Mouse (Mus musculus) bone marrow, adult 2 months (tissue): ENCODE results near the gene Carnmt1. TPM values are rescaled to one million over a fixed set of nuclear protein-coding genes. Genes with fewer than 3 reads are reported as not detected.
"Not testable (repeated sequence)": the region's sequence is repeated elsewhere in the genome, so short reads cannot be mapped to it uniquely, and the experiment has no call there.

Experiments used
- H3K27ac ChIP-seq: fragments of 200-500 bp; 2 replicates; pipeline ENCODE4 v1.5.1; 2012; ENCODE audit warnings: low read depth, mild to moderate bottlenecking, control low read depth, inconsistent platforms, low read length; ENCODE audit not compliant: control insufficient read depth, poor library complexity, insufficient read depth
- H3K4me1 ChIP-seq: fragments of 200-500 bp; 2 replicates; pipeline ENCODE4 v1.6.1; 2011; ENCODE audit warnings: low read length; ENCODE audit not compliant: control insufficient read depth, insufficient read depth
- H3K4me3 ChIP-seq: fragments of 200-500 bp; replicated peaks from 2 replicates; pipeline ENCODE3; 2011; ENCODE audit warnings: mild to moderate bottlenecking, low read depth, low read length, control low read depth; ENCODE audit not compliant: control insufficient read depth
- CTCF ChIP-seq: fragments of 200-500 bp; IDR thresholded peaks from 2 replicates; pipeline ENCODE4 v1.5.1; 2011; ENCODE audit warnings: low read length, control low read depth; ENCODE audit not compliant: control insufficient read depth, insufficient read depth
- POLR2A ChIP-seq: fragments of 200-500 bp; IDR thresholded peaks from 2 replicates; pipeline ENCODE4 v1.6.1; 2011; ENCODE audit warnings: low read depth, mild to moderate bottlenecking, control low read depth, low read length, borderline replicate concordance; ENCODE audit not compliant: control insufficient read depth
- WGBS: fragments of 180-500 bp; shearing (Covaris S2); methylation state at CpG from one replicate; pipeline ENCODE4 v1.1.7; 2018; 5-methylcytosine and 5-hydroxymethylcytosine counted together
- polyA plus RNA-seq: library from polyadenylated mRNA; stranded (reverse); fragments of >200 nt; gene quantifications from 2 replicates; pipeline ENCODE4 v1.2.4, GENCODE M21; 2011; ENCODE audit warnings: low replicate concordance; ENCODE audit not compliant: missing spikeins, insufficient read depth, insufficient read length

Carnmt1 gene
- polyA plus RNA-seq, 1 experiment = 9.8 TPM

GRCm38 (mm10) chr19:18711589-18711988 lies 41.0 kb downstream of the Carnmt1 start:
- TF ChIP-seq CTCF (no peak), POLR2A (no peak)
- Histone ChIP-seq H3K4me3 (no peak overlapping the region), H3K4me1 (no peaks in the 10 kb centered on the region; the same call in 1 of the 2 replicates), H3K27ac (peak overlapping the region; percentile 12; the same call in 1 of the 2 replicates)
- 71% methylated on average over 9 of the region's 9 CpGs for WGBS

DNA sequence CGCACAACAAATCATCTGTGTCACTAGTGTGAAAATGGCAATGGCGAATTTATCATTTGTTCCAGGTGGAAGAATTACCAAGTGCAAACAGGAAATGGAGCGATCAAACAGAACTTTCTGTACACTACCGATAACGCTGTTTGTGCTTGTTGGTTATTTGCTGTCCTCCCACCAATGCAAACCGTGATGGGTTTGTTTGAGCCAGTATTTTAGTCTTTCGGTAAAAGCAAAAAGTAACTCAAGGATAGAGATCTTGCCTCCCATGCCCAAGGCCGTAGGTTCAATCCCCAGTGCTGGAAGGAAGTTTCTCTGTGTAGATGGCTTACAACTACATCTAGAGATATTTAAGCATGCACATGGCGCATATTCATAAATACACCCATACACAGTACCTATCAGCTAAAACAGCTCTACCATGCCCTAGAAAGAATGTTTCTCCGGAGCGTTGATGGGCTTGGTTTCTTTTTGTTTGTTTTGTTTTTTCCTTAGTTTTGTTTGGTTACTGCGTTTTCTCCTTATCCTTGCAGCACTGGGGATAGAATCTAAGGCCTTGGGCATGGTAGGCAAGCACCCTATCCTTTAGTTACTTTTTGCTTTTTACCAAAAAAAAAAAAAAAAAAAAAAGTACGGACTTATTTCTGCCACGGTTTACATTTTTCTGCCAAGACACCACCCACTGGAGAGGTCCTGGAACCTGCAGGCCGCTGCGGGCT lies 41.7 kb downstream of the Carnmt1 start:
- H3K4me3 ChIP-seq = peak overlapping the region; percentile 87
- TF ChIP-seq POLR2A (no peak), CTCF (no peak)
- 43% methylated on average over 16 of the region's 16 CpGs for WGBS
- H3K4me1 ChIP-seq = no peaks in the 10 kb centered on the region; the same call in 1 of the 2 replicates
- H3K27ac ChIP-seq = peak overlapping the region; percentile 98

- Histone ChIP-seq H3K4me1 (no peaks in the 10 kb centered on the region; the same call in 1 of the 2 replicates), H3K4me3 (peak within 1 kb of the TSS; percentile 87), H3K27ac (peak within 1 kb of the TSS; percentile 98)
- WGBS = under 1% methylated on average over 49 of the region's 49 CpGs
- peak; percentile 64; the same call in 1 of the 2 replicates for TF ChIP-seq CTCF
- TF ChIP-seq POLR2A = peak; percentile 76
Measured at GRCm38 (mm10) chr19:18712866-18713300, 42.3 kb downstream of the Carnmt1 start, which contains the start of gene D030056L22Rik. Gene D030056L22Rik (plus strand): TSS chr19:18713193.

DNA sequence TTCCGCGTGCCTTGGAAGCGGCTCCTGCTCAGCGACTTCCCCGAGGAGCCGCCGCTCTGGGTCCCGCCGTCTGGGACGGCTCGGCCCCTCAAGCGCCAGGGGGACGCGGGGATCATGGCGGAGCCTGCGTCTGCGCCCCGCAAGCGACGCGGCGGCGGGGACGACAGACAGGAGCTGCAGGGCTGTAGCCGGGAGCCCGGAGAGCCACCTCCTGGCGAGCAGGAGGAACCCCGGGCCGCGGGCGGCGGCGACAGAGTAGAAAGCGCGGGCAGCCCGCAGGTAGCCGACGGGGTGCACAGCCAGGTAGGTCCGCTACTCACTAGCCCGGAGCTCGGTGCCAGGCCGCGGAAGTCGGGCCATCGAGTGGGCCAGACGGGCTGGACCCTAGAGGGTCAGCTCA lies 42.8 kb downstream of the Carnmt1 start:
- not testable (repeated sequence) for H3K4me1 ChIP-seq
- H3K27ac ChIP-seq = peak overlapping the region; percentile 98
- under 1% methylated on average over 46 of the region's 46 CpGs for WGBS

GRCm38 (mm10) chr19:18716374-18716773 lies 45.8 kb downstream of the Carnmt1 start:
- Histone ChIP-seq H3K4me1 (no peaks in the 10 kb centered on the region; the same call in 1 of the 2 replicates), H3K27ac (no peak overlapping the region), H3K4me3 (no peak overlapping the region)
- TF ChIP-seq POLR2A = no peak
- TF ChIP-seq CTCF = 0 out of 2 replicates have a peak, but pooled peaks have one; percentile 4
- WGBS = 34% methylated on average over 1 of the region's 1 CpGs

More for the DNA sequence above, 42.8 kb downstream of the Carnmt1 start:
- H3K4me3 ChIP-seq = peak overlapping the region; percentile 87

GRCm38 (mm10) chr19:18720337-18720736 lies 49.8 kb downstream of the Carnmt1 start:
- TF ChIP-seq POLR2A = no peak
- TF ChIP-seq CTCF = no peak
- Histone ChIP-seq H3K4me3 (no peak overlapping the region), H3K4me1 (no peaks in the 10 kb centered on the region), H3K27ac (no peak overlapping the region)
- 90% methylated on average over 3 of the region's 3 CpGs for WGBS

DNA sequence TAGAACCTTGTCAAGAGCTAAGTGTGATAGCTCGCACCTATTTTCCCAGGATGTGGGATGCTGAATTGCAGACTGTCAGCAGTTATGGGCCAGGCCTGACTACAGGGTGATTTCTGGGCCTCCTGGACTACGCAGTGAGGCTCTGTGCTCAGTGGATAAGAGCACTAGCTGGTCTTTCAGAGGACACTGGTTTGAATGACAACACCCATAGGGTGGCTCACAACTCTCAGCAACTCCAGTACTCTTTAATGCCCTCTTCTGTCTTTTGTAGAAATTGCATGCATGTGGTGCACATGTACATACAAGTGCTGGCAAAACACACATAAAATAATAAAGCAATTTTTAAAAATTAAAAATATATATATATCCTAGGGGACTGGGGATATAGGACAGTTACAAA lies 54.6 kb downstream of the Carnmt1 start:
- H3K4me1 ChIP-seq = no peaks in the 10 kb centered on the region
- WGBS = 80% methylated on average over 2 of the region's 2 CpGs
- no peak overlapping the region for H3K4me3 ChIP-seq
- no peak overlapping the region for H3K27ac ChIP-seq
- TF ChIP-seq POLR2A = no peak
- TF ChIP-seq CTCF = no peak

DNA sequence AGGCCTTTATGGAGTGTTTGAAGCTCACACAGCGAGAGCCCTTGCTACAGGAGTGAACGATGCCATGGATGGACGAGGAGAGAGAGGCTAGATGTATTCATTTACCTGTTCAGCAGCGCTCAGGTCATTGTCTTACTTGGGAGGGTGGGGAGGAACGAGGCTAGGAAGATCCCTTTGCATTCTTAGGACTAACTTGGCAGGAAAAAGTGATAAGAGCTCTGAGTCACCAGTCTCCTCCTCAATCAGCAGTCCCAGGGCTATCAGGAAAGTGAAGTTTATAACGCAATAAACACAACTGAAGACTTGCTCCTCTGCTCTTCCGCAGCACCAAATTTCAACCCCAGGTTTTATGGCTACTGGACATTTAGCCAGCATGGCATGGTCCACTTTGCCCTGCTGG lies 59.7 kb downstream of the Carnmt1 start:
- TF ChIP-seq CTCF = no peak
- no peak for TF ChIP-seq POLR2A
- H3K4me3 ChIP-seq = no peak overlapping the region
- 65% methylated on average over 7 of the region's 7 CpGs for WGBS
- H3K4me1 ChIP-seq = no peaks in the 10 kb centered on the region
- H3K27ac ChIP-seq = no peak overlapping the region

- 60% methylated on average over 7 of the region's 7 CpGs for WGBS
- no peaks in the 10 kb centered on the region for H3K4me1 ChIP-seq
- no peak overlapping the region for H3K4me3 ChIP-seq
- no peak for TF ChIP-seq CTCF
- TF ChIP-seq POLR2A = no peak
- no peak overlapping the region for H3K27ac ChIP-seq
Measured at GRCm38 (mm10) chr19:18731077-18731476, 60.5 kb downstream of the Carnmt1 start.
